In the genomic region with DNA sequence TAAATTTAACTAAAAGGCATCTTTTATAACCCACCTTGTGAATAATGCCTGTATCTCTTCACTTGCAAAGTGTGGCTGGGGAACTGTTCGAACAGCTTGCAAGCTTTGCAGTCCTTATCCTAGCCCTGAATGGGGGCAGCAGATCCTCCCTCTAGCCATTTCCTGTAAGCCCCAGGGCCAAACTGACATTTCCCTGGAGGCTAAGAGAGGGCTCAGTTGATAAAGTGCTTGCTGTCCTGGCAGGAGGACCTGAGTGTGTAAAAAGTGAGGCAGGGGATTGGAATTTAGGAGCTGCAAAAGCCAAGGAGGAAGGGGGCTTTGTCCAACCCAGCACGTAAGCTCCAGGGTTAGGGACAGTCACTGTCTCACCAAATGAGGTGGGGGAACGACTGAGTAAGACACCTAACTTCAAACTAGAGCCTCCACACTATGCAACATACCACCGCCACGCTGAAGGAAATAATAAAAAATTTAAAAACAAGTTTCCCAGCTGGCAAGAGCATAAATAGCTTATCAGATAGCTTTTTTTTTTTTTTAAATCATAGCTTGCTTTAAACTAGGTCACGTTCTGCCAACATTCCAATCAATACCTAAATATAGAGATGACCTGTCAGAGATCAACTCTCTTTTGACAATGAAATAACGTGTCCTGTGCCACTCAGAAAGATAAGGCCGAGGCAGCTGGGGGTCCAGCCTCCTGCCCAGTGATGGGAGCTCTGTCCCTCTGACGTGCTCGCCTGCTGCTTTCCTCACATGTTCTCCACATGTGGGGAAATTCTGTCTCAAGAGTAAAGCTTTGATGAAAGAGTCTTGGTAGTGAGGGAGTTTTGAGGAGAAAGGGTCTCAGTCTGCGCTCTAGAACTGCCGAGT, we compare ENCODE assay signal across 10 mouse cellular contexts.
A peak's percentile ranks its signal among the peaks of the same experiment; 100 is the strongest.
DNase-seq lines count a peak whose midpoint lies in the region; ATAC-seq and TF ChIP-seq lines count a peak whose summit lies in the region.
"Had no signal": no experiment of that assay in that cellular context is flagged by ENCODE, and none has a peak within 500 bp of the region (broad histone marks: within the 10 kb centered on the region; RNA-seq: fewer than 3 reads in every experiment).

No protein-coding gene starts in this region.

- H3K4me1 ChIP-seq in kidney, postnatal 0 days (replicated peaks; ENCODE audit: insufficient read depth, low read length), result peaks cover 39% of the 10 kb centered on the region
- H3K4me1 ChIP-seq in limb, embryonic 10.5 days, result peaks cover 73% of the 10 kb centered on the region

- no peaks in the 10 kb centered on the region for H3K27me3 ChIP-seq in kidney, postnatal 0 days (ENCODE audit: insufficient read depth, low read length)
- no peaks in the 10 kb centered on the region for H3K27me3 ChIP-seq in limb, embryonic 10.5 days (ENCODE audit: low read depth, poor library complexity, severe bottlenecking)

- H3K4me2 ChIP-seq in kidney, postnatal 0 days (ENCODE audit: low read length), result no peak overlapping the region

- no peak overlapping the region for H3K4me3 ChIP-seq in kidney, postnatal 0 days (replicated peaks; ENCODE audit: low read depth, low read length)
- H3K4me3 ChIP-seq in limb, embryonic 10.5 days, result no peak overlapping the region

- H3K27ac ChIP-seq in kidney, postnatal 0 days, result peak overlapping the region; percentile 81
- H3K27ac ChIP-seq in limb, embryonic 10.5 days, result peak overlapping the region; percentile 74

- no peak for ATAC-seq in kidney, postnatal 0 days (replicated peaks; ENCODE audit: low FRiP score, low read depth)
- ATAC-seq: inflammation-experienced regulatory T-cells, adult 6 months had no signal

- WGBS in kidney, postnatal 0 days, result 61% methylated on average over 12 of the region's 12 CpGs
- WGBS in limb, embryonic 10.5 days, result 52% methylated on average over 12 of the region's 12 CpGs

- TF ChIP-seq CTCF in kidney, postnatal 0 days (IDR thresholded peaks at IDR 0.05; ENCODE audit: low read depth), result no peak

- H3K36me3 ChIP-seq in kidney, postnatal 0 days (ENCODE audit: insufficient read depth, low read length), result no peaks in the 10 kb centered on the region
- H3K36me3 ChIP-seq in limb, embryonic 10.5 days, result no peaks in the 10 kb centered on the region

- no peaks in the 10 kb centered on the region for H3K9me3 ChIP-seq in kidney, postnatal 0 days (replicated peaks; ENCODE audit: low read length)
- no peaks in the 10 kb centered on the region; the same call in 1 of the 2 replicates for H3K9me3 ChIP-seq in limb, embryonic 10.5 days (replicated peaks)
- H3K9me3 ChIP-seq: megakaryocyte, embryonic 14.5 days had no signal

- no peak overlapping the region for H3K9ac ChIP-seq in kidney, postnatal 0 days (ENCODE audit: low read depth, low read length)

- DNase-seq in kidney, postnatal 0 days (ENCODE audit: low spot score), result no peak
- DNase-seq in kidney, adult 9 months, result no peak
- peak; percentile 39 for DNase-seq in ZHBTc4 (ENCODE audit: low read depth, low spot score)
- peak; percentile 97 for DNase-seq in heart, adult 11 months
- DNase-seq in limb, embryonic 10.5 days (ENCODE audit: low spot score), result no peak
- no peak for DNase-seq in Muller cell, postnatal 12 days (ENCODE audit: inconsistent ontology term)
- no peak for DNase-seq in right cerebral cortex, adult 18-20 months
- no peak for DNase-seq in layer of hippocampus, adult 9-11 months

Comparison
In these comparisons a context has a peak if more than half of its experiments do, and no peak if none do; other contexts are left out.
1. DNase-seq: peak in ZHBTc4 (single experiment) and heart, adult 11 months (single experiment); none in kidney, postnatal 0 days (single experiment), kidney, adult 9 months (single experiment), limb, embryonic 10.5 days (single experiment), Muller cell, postnatal 12 days (single experiment), right cerebral cortex, adult 18-20 months (single experiment) and layer of hippocampus, adult 9-11 months (single experiment).